Mouse (Mus musculus) heart, postnatal 14 days (tissue): ENCODE measurements around the gene Gm20388. TPM values are rescaled to one million over a fixed set of nuclear protein-coding genes. Genes with fewer than 3 reads are reported as not detected.
A peak's percentile ranks its signal among the peaks of the same experiment; 100 is the strongest.

ENCODE experiments used
- DNase-seq, 2 experiments: peaks; one replicate each; pipeline ENCODE4 v3.0.0; 2021 to 2022
- intact Hi-C: fragments of 180-260 bp; cut with DNase I; formaldehyde crosslinking; loops from one replicate; pipeline ENCODE4 v1.15.1; 2025
- total RNA-seq, 2 experiments: library from RNA; stranded (reverse); gene quantifications; 2 replicates each; pipeline ENCODE4 v1.2.3; 2021

Gm20388 gene
- total RNA-seq, 2 experiments from 2014 or later, result 0.24 TPM; not detected in 1

GRCm38 (mm10) chr8:123729055-123729785, 3818.6 kb downstream of the Gm20388 start:
- peak in 1 of 2 experiments; percentile 52 for DNase-seq
- intact Hi-C loops, result no loop called here

- DNase-seq, result no peak
Measured at GRCm38 (mm10) chr8:123729786-123730411, 3819.3 kb downstream of the Gm20388 start.

GRCm38 (mm10) chr8:123732332-123732731, 3821.7 kb downstream of the Gm20388 start:
- intact Hi-C loops, result no loop called here
- DNase-seq, result no peak

More at GRCm38 (mm10) chr8:123729786-123730411, 3819.3 kb downstream of the Gm20388 start:
- intact Hi-C loops, result no loop called here

- intact Hi-C loops, result no loop called here
- DNase-seq, result no peak
Measured at GRCm38 (mm10) chr8:123734486-123734885, 3823.8 kb downstream of the Gm20388 start.

- intact Hi-C loops, result no loop called here
- DNase-seq, result no peak
Measured at GRCm38 (mm10) chr8:123736974-123737373, 3826.3 kb downstream of the Gm20388 start.

- intact Hi-C loops, result no loop called here
- DNase-seq, result no peak
Measured at GRCm38 (mm10) chr8:123740263-123740662, 3829.6 kb downstream of the Gm20388 start.

GRCm38 (mm10) chr8:123741232-123741631, 3830.6 kb downstream of the Gm20388 start:
- intact Hi-C loops, result no loop called here
- no peak for DNase-seq

- intact Hi-C loops, result no loop called here
- no peak for DNase-seq
Measured at GRCm38 (mm10) chr8:123746488-123746887, 3835.8 kb downstream of the Gm20388 start.

- intact Hi-C loops, result no loop called here
- DNase-seq, result peak; percentile 41 to 45
Measured at GRCm38 (mm10) chr8:123747772-123748171, 3837.1 kb downstream of the Gm20388 start.

- intact Hi-C loops, result no loop called here
- DNase-seq, result no peak
Measured at GRCm38 (mm10) chr8:123750171-123750693, 3839.6 kb downstream of the Gm20388 start.

- intact Hi-C loops, result no loop called here
Measured at GRCm38 (mm10) chr8:123752773-123753468, 3842.3 kb downstream of the Gm20388 start.

GRCm38 (mm10) chr8:123753604-123754375, 3843.1 kb downstream of the Gm20388 start:
- DNase-seq, result no peak
- intact Hi-C loops, result no loop called here

More at GRCm38 (mm10) chr8:123752773-123753468, 3842.3 kb downstream of the Gm20388 start:
- no peak for DNase-seq

GRCm38 (mm10) chr8:123754538-123755431, 3844.1 kb downstream of the Gm20388 start:
- no peak for DNase-seq

GRCm38 (mm10) chr8:123756901-123757300, 3846.3 kb downstream of the Gm20388 start:
- DNase-seq, result no peak
- intact Hi-C loops, result no loop called here

More at GRCm38 (mm10) chr8:123754538-123755431, 3844.1 kb downstream of the Gm20388 start:
- intact Hi-C loops, result no loop called here

- intact Hi-C loops, result no loop called here
- no peak for DNase-seq
Measured at GRCm38 (mm10) chr8:123758935-123759334, 3848.3 kb downstream of the Gm20388 start.

GRCm38 (mm10) chr8:123759933-123760332, 3849.3 kb downstream of the Gm20388 start:
- intact Hi-C loops, result no loop called here

GRCm38 (mm10) chr8:123760579-123760978, 3849.9 kb downstream of the Gm20388 start:
- no peak for DNase-seq
- intact Hi-C loops, result no loop called here

More at GRCm38 (mm10) chr8:123759933-123760332, 3849.3 kb downstream of the Gm20388 start:
- DNase-seq, result no peak

GRCm38 (mm10) chr8:123761266-123761882, 3850.7 kb downstream of the Gm20388 start:
- DNase-seq, result peak; percentile 51 to 67
- intact Hi-C loops, result no loop called here

GRCm38 (mm10) chr8:123761883-123762270, 3851.2 kb downstream of the Gm20388 start:
- intact Hi-C loops, result no loop called here
- no peak for DNase-seq
